In genomic region chr7:128687821-128688564, GRCm38 (mm10) we compare ENCODE assay signal across 8 mouse cellular contexts. TPM values are rescaled to one million over a fixed set of nuclear protein-coding genes. Genes with fewer than 3 reads are reported as not detected.
DNase-seq lines count a peak whose midpoint lies in the region; ATAC-seq and TF ChIP-seq lines count a peak whose summit lies in the region.

No protein-coding gene starts in this region.

- H3K27ac ChIP-seq in forebrain, embryonic 13.5 days = peak overlapping the region; percentile 90
- H3K27ac ChIP-seq in heart, postnatal 0 days (ENCODE audit: low read depth) = no peak overlapping the region
- no peak overlapping the region for H3K27ac ChIP-seq in liver, embryonic 16.5 days (ENCODE audit: low read length)
- peak overlapping the region; percentile 96 for H3K27ac ChIP-seq in neural tube, embryonic 13.5 days (replicated peaks)
- H3K27ac ChIP-seq in stomach, postnatal 0 days (replicated peaks) = no peak overlapping the region

- H3K9ac ChIP-seq in forebrain, embryonic 13.5 days = peak overlapping the region; percentile 78
- no peak overlapping the region for H3K9ac ChIP-seq in heart, postnatal 0 days (replicated peaks; ENCODE audit: low read depth, low read length)
- peak overlapping the region; percentile 7; the same call in 1 of the 2 replicates for H3K9ac ChIP-seq in liver, embryonic 16.5 days (ENCODE audit: low read depth, low read length)
- H3K9ac ChIP-seq in neural tube, embryonic 13.5 days = peak overlapping the region; percentile 79
- no peak overlapping the region for H3K9ac ChIP-seq in stomach, postnatal 0 days (ENCODE audit: low read length)

- no peak for TF ChIP-seq EP300 in heart, postnatal 0 days (IDR thresholded peaks at IDR 0.05; ENCODE audit: low read depth)
- TF ChIP-seq EP300 in stomach, postnatal 0 days (optimal IDR thresholded peaks at IDR 0.05) = no peak

- 49% methylated on average over 56 of the region's 56 CpGs for WGBS in forebrain, embryonic 13.5 days
- WGBS in heart, postnatal 0 days = 43% methylated on average over 56 of the region's 56 CpGs
- 55% methylated on average over 56 of the region's 56 CpGs for WGBS in liver, embryonic 16.5 days (ENCODE audit: insufficient replicate concordance)
- 54% methylated on average over 56 of the region's 56 CpGs for WGBS in neural tube, embryonic 13.5 days
- 56% methylated on average over 56 of the region's 56 CpGs for WGBS in stomach, postnatal 0 days

- H3K36me3 ChIP-seq in E14TG2a.4 (ENCODE audit: insufficient read depth, low read length) = peaks cover 40% of the 10 kb centered on the region
- peaks cover 59% of the 10 kb centered on the region for H3K36me3 ChIP-seq in forebrain, embryonic 13.5 days (ENCODE audit: poor library complexity, severe bottlenecking)
- H3K36me3 ChIP-seq in heart, postnatal 0 days (replicated peaks; ENCODE audit: control insufficient read depth, insufficient read depth, low read length) = peaks cover 38% of the 10 kb centered on the region
- peaks cover 5% of the 10 kb centered on the region; the same call in 1 of the 2 replicates for H3K36me3 ChIP-seq in liver, embryonic 16.5 days (ENCODE audit: control insufficient read depth, insufficient read depth)
- peaks cover 61% of the 10 kb centered on the region for H3K36me3 ChIP-seq in neural tube, embryonic 13.5 days
- peaks cover 23% of the 10 kb centered on the region for H3K36me3 ChIP-seq in stomach, postnatal 0 days (ENCODE audit: control insufficient read depth, insufficient read depth, low read length)

- H3K4me2 ChIP-seq in forebrain, embryonic 13.5 days = peak overlapping the region; percentile 61
- H3K4me2 ChIP-seq in heart, postnatal 0 days (ENCODE audit: low read depth, low read length) = peak overlapping the region; percentile 60
- H3K4me2 ChIP-seq in liver, embryonic 16.5 days (ENCODE audit: low read depth, low read length) = peak overlapping the region; percentile 65
- peak overlapping the region; percentile 55 for H3K4me2 ChIP-seq in neural tube, embryonic 13.5 days
- H3K4me2 ChIP-seq in stomach, postnatal 0 days (replicated peaks; ENCODE audit: low read depth) = peak overlapping the region; percentile 59

- peak overlapping the region; percentile 87 for H3K4me3 ChIP-seq in E14TG2a.4 (replicated peaks; ENCODE audit: low read length)
- peak overlapping the region; percentile 47 for H3K4me3 ChIP-seq in forebrain, embryonic 13.5 days
- H3K4me3 ChIP-seq in heart, postnatal 0 days (ENCODE audit: low read depth, low read length) = peak overlapping the region; percentile 43
- H3K4me3 ChIP-seq in liver, embryonic 16.5 days (ENCODE audit: low read depth, low read length) = peak overlapping the region; percentile 60
- peak overlapping the region; percentile 50 for H3K4me3 ChIP-seq in neural tube, embryonic 13.5 days
- H3K4me3 ChIP-seq in stomach, postnatal 0 days (ENCODE audit: low read depth, low read length) = peak overlapping the region; percentile 41

- TF ChIP-seq CTCF in E14TG2a.4 (conservative IDR thresholded peaks at IDR 0.05; ENCODE audit: low read length) = no peak
- no peak for TF ChIP-seq CTCF in heart, postnatal 0 days (IDR thresholded peaks at IDR 0.05; ENCODE audit: low read depth)
- no peak; the same call in 1 of the 2 replicates for TF ChIP-seq CTCF in stomach, postnatal 0 days (IDR thresholded peaks at IDR 0.05; ENCODE audit: low read depth)

- peaks cover 70% of the 10 kb centered on the region for H3K9me3 ChIP-seq in E14TG2a.4 (ENCODE audit: low read length)
- peaks cover 17% of the 10 kb centered on the region for H3K9me3 ChIP-seq in forebrain, embryonic 13.5 days (replicated peaks)
- no peaks in the 10 kb centered on the region for H3K9me3 ChIP-seq in heart, postnatal 0 days (replicated peaks; ENCODE audit: control insufficient read depth, low read length)
- no peaks in the 10 kb centered on the region for H3K9me3 ChIP-seq in liver, embryonic 16.5 days (replicated peaks; ENCODE audit: control insufficient read depth, low read length)
- peaks cover 27% of the 10 kb centered on the region for H3K9me3 ChIP-seq in neural tube, embryonic 13.5 days
- H3K9me3 ChIP-seq in stomach, postnatal 0 days (ENCODE audit: control insufficient read depth, low read length) = no peaks in the 10 kb centered on the region

- peak; percentile 63; the same call in 1 of the 2 replicates for ATAC-seq in cerebellum, adult (ENCODE audit: insufficient number of reproducible peaks, low FRiP score, low TSS enrichment)
- peak; percentile 81 for ATAC-seq in forebrain, embryonic 13.5 days
- peak; percentile 39; the same call in 1 of the 2 replicates for ATAC-seq in heart, postnatal 0 days (ENCODE audit: insufficient read depth, low read depth)
- ATAC-seq in liver, embryonic 16.5 days (ENCODE audit: low read depth) = peak; percentile 74
- peak; percentile 82 for ATAC-seq in neural tube, embryonic 13.5 days (ENCODE audit: low read depth)
- ATAC-seq in stomach, postnatal 0 days (ENCODE audit: low FRiP score, low TSS enrichment) = peak; percentile 66; the same call in 1 of the 2 replicates

- DNase-seq in heart, postnatal 0 days (ENCODE audit: low spot score) = peak; percentile 37
- peak; percentile 24 to 67 for DNase-seq in kidney, postnatal 36 days
- peak; percentile 70 for DNase-seq in stomach, postnatal 0 days (ENCODE audit: low spot score)

- no peaks in the 10 kb centered on the region for H3K4me1 ChIP-seq in E14TG2a.4 (replicated peaks; ENCODE audit: low read depth, low read length)
- peaks cover 14% of the 10 kb centered on the region for H3K4me1 ChIP-seq in forebrain, embryonic 13.5 days
- H3K4me1 ChIP-seq in heart, postnatal 0 days (ENCODE audit: control insufficient read depth, insufficient read depth) = no peaks in the 10 kb centered on the region
- no peaks in the 10 kb centered on the region for H3K4me1 ChIP-seq in liver, embryonic 16.5 days (ENCODE audit: control insufficient read depth, low read depth, low read length)
- peaks cover 24% of the 10 kb centered on the region for H3K4me1 ChIP-seq in neural tube, embryonic 13.5 days (replicated peaks)
- H3K4me1 ChIP-seq in stomach, postnatal 0 days (replicated peaks; ENCODE audit: control insufficient read depth, insufficient read depth) = no peaks in the 10 kb centered on the region

- no peaks in the 10 kb centered on the region for H3K27me3 ChIP-seq in E14TG2a.4 (ENCODE audit: insufficient read depth, low read length)
- no peaks in the 10 kb centered on the region for H3K27me3 ChIP-seq in forebrain, embryonic 13.5 days
- H3K27me3 ChIP-seq in heart, postnatal 0 days (ENCODE audit: control insufficient read depth, insufficient read depth, low read length) = no peaks in the 10 kb centered on the region
- no peaks in the 10 kb centered on the region; the same call in 1 of the 2 replicates for H3K27me3 ChIP-seq in liver, embryonic 16.5 days (ENCODE audit: control insufficient read depth, insufficient read depth, low read depth, low read length)
- no peaks in the 10 kb centered on the region for H3K27me3 ChIP-seq in neural tube, embryonic 13.5 days
- no peaks in the 10 kb centered on the region for H3K27me3 ChIP-seq in stomach, postnatal 0 days (ENCODE audit: control insufficient read depth, insufficient read depth, low read length)

RNA-seq across cellular contexts. Expression of gene Mcmbp, which starts 52.3 kb away (rescaled TPM):
- polyA plus RNA-seq in forebrain, embryonic 13.5 days (2015; fragmentation: Nextera tagmentation; extraction: Ambion mirVana) = 66.8 and 69.2 TPM in 2 replicates
- 39.4 and 40.0 TPM in 2 replicates for total RNA-seq in heart, postnatal 0 days (2014; rRNA removed; ENCODE audit: low replicate concordance)
- polyA plus RNA-seq in heart, postnatal 0 days (2015; fragmentation: Nextera tagmentation; extraction: Ambion mirVana) = 25.4 and 26.8 TPM in 2 replicates
- 17.4 and 17.8 TPM in 2 replicates for polyA plus RNA-seq in liver, embryonic 16.5 days (2015; fragmentation: Nextera tagmentation; extraction: Ambion mirVana)
- polyA plus RNA-seq in neural tube, embryonic 13.5 days (2015; fragmentation: Nextera tagmentation; extraction: Ambion mirVana) = 50.0 and 52.8 TPM in 2 replicates
- 36.8 and 37.1 TPM in 2 replicates for polyA plus RNA-seq in stomach, postnatal 0 days (2015; fragmentation: Nextera tagmentation; extraction: Ambion mirVana)

RNA-seq across cellular contexts. Expression of gene Sec23ip, which starts 56.8 kb away (rescaled TPM):
- 40.1 and 41.9 TPM in 2 replicates for polyA plus RNA-seq in forebrain, embryonic 13.5 days (2015; fragmentation: Nextera tagmentation; extraction: Ambion mirVana)
- total RNA-seq in heart, postnatal 0 days (2014; rRNA removed; ENCODE audit: low replicate concordance) = 10.6 and 13.0 TPM in 2 replicates
- polyA plus RNA-seq in heart, postnatal 0 days (2015; fragmentation: Nextera tagmentation; extraction: Ambion mirVana) = 18.1 and 20.2 TPM in 2 replicates
- polyA plus RNA-seq in liver, embryonic 16.5 days (2015; fragmentation: Nextera tagmentation; extraction: Ambion mirVana) = 15.6 and 16.8 TPM in 2 replicates
- polyA plus RNA-seq in neural tube, embryonic 13.5 days (2015; fragmentation: Nextera tagmentation; extraction: Ambion mirVana) = 37.8 and 42.4 TPM in 2 replicates
- 17.9 and 18.3 TPM in 2 replicates for polyA plus RNA-seq in stomach, postnatal 0 days (2015; fragmentation: Nextera tagmentation; extraction: Ambion mirVana)

Comparison
In these comparisons a context has a peak if more than half of its experiments do, and no peak if none do; other contexts are left out.
1. H3K27ac ChIP-seq: peak in forebrain, embryonic 13.5 days (single experiment) and neural tube, embryonic 13.5 days (single experiment); none in heart, postnatal 0 days (single experiment), liver, embryonic 16.5 days (single experiment) and stomach, postnatal 0 days (single experiment).
2. H3K9ac ChIP-seq: peak in forebrain, embryonic 13.5 days (single experiment), liver, embryonic 16.5 days (single experiment) and neural tube, embryonic 13.5 days (single experiment); none in heart, postnatal 0 days (single experiment) and stomach, postnatal 0 days (single experiment).
3. Peak in every context shown above with its lines, with median percentiles within 50 percentile points of each other: H3K4me3 ChIP-seq, ATAC-seq, H3K4me2 ChIP-seq and DNase-seq.